Mouse (Mus musculus): ENCODE data around the gene Xirp1.
A peak's percentile ranks its signal among the peaks of the same experiment; 100 is the strongest.

Xirp1 gene

GRCm38 (mm10) chr9:119984536-119985011, 38.8 kb downstream of the Xirp1 start, which contains the start of gene Csrnp1:
Gene Csrnp1 (minus strand): TSS chr9:119984658.
- peak in 1 of 2 experiments; percentile 55 for DNase-seq

- peak; percentile 84 to 85 for DNase-seq
These were observed 39.5 kb downstream of the Xirp1 start for GRCm38 (mm10) chr9:119983585-119984535.

- peak; percentile 75 to 87 for DNase-seq
These were observed 40.3 kb downstream of the Xirp1 start for GRCm38 (mm10) chr9:119982956-119983551.

- DNase-seq: peak; percentile 74 to 87
These were observed 41.1 kb downstream of the Xirp1 start for GRCm38 (mm10) chr9:119982241-119982811.

GRCm38 (mm10) chr9:119981183-119982179, 41.9 kb downstream of the Xirp1 start:
- peak; percentile 78 to 85 for DNase-seq

- DNase-seq: peak in 1 of 2 experiments; percentile 44
These were observed 42.6 kb downstream of the Xirp1 start for GRCm38 (mm10) chr9:119980770-119981182.

GRCm38 (mm10) chr9:119979749-119980148, 43.6 kb downstream of the Xirp1 start:
- peak in 1 of 2 experiments; percentile 34 for DNase-seq

GRCm38 (mm10) chr9:119978811-119979441, 44.5 kb downstream of the Xirp1 start:
- DNase-seq: peak in 1 of 2 experiments; percentile 48

- DNase-seq: peak; percentile 71 to 85
These were observed 45.1 kb downstream of the Xirp1 start for GRCm38 (mm10) chr9:119978151-119978810.

GRCm38 (mm10) chr9:119977557-119978060, 45.8 kb downstream of the Xirp1 start:
- DNase-seq: peak in 1 of 2 experiments; percentile 35

- DNase-seq: peak in 1 of 2 experiments; percentile 62
These were observed 46.5 kb downstream of the Xirp1 start for GRCm38 (mm10) chr9:119976704-119977556.

- no peak for DNase-seq
These were observed 48.1 kb downstream of the Xirp1 start for GRCm38 (mm10) chr9:119975286-119975685.

- no peak for DNase-seq
These were observed 48.8 kb downstream of the Xirp1 start for GRCm38 (mm10) chr9:119974609-119975008.

GRCm38 (mm10) chr9:119973869-119974520, 49.4 kb downstream of the Xirp1 start:
- no peak for DNase-seq

GRCm38 (mm10) chr9:119973281-119973680, 50.1 kb downstream of the Xirp1 start:
- DNase-seq: no peak

- no peak for DNase-seq
These were observed 50.8 kb downstream of the Xirp1 start for GRCm38 (mm10) chr9:119972582-119972981.

GRCm38 (mm10) chr9:119972166-119972565, 51.2 kb downstream of the Xirp1 start:
- no peak for DNase-seq

GRCm38 (mm10) chr9:119970763-119971656, 52.4 kb downstream of the Xirp1 start:
- DNase-seq: no peak
